Mouse (Mus musculus) stomach, embryonic 14.5 days (tissue): ENCODE results near the gene Ddx43. TPM values are rescaled to one million over a fixed set of nuclear protein-coding genes. Genes with fewer than 3 reads are reported as not detected.

Experiments used
- polyA plus RNA-seq: library from polyadenylated mRNA; unstranded; fragments of >200 nt; fragmentation: Nextera tagmentation; extraction: Ambion mirVana; gene quantifications from 2 replicates; pipeline ENCODE4 v1.2.1, GENCODE M21; 2014

Ddx43 gene
- polyA plus RNA-seq, 1 experiment from 2014 or later: 0.51 TPM

Other genes starting within 250 kb of the Ddx43 start
- gene Gsta4, start 213.0 kb upstream of the Ddx43 start, polyA plus RNA-seq: 478 and 492 TPM in 2 replicates
- 9.6 and 9.7 TPM in 2 replicates for gene Gsta1, start 165.1 kb upstream of the Ddx43 start, polyA plus RNA-seq
- 6.6 and 9.8 TPM in 2 replicates for gene Gm3776, start 138.6 kb upstream of the Ddx43 start, polyA plus RNA-seq
- gene Gm10639, start 105.9 kb upstream of the Ddx43 start, polyA plus RNA-seq: 0.49 TPM in 1 of 2 replicates, not detected in the other
- gene Omt2a, start 81.0 kb upstream of the Ddx43 start, polyA plus RNA-seq: 0.42 TPM in 1 of 2 replicates, not detected in the other
- gene Omt2b, start 68.2 kb upstream of the Ddx43 start, polyA plus RNA-seq: not detected in 2 replicates
- gene Gsta2, start 40.0 kb upstream of the Ddx43 start, polyA plus RNA-seq: 1.2 and 1.9 TPM in 2 replicates
- 0.45 TPM in 1 of 2 replicates, not detected in the other for gene Dppa5a, start 27.6 kb upstream of the Ddx43 start, polyA plus RNA-seq
- 0.35 and 0.74 TPM in 2 replicates for gene Ooep, start 17.1 kb upstream of the Ddx43 start, polyA plus RNA-seq
- 2.7 and 3.3 TPM in 2 replicates for gene Cgas, start 47.5 kb downstream of the Ddx43 start, polyA plus RNA-seq
- 24.6 and 27.1 TPM in 2 replicates for gene Mto1, start 52.4 kb downstream of the Ddx43 start, polyA plus RNA-seq
- gene Gm17324, start 53.0 kb downstream of the Ddx43 start, polyA plus RNA-seq: 0.80 and 0.90 TPM in 2 replicates
- 5,753 and 5,798 TPM in 2 replicates for gene Eef1a1, start 93.4 kb downstream of the Ddx43 start, polyA plus RNA-seq
- gene Slc17a5, start 192.3 kb downstream of the Ddx43 start, polyA plus RNA-seq: 15.3 and 16.9 TPM in 2 replicates
- gene Cd109, start 219.8 kb downstream of the Ddx43 start, polyA plus RNA-seq: 11.7 and 14.6 TPM in 2 replicates